ENCODE assay signal across 9 mouse cellular contexts in genomic region chr11:57475119-57475518, GRCm38 (mm10). TPM values are rescaled to one million over a fixed set of nuclear protein-coding genes. Genes with fewer than 3 reads are reported as not detected.
DNase-seq lines count a peak whose midpoint lies in the region; TF ChIP-seq lines count a peak whose summit lies in the region.
"Had no signal": no experiment of that assay in that cellular context is flagged by ENCODE, and none has a peak within 500 bp of the region (broad histone marks: within the 10 kb centered on the region; RNA-seq: fewer than 3 reads in every experiment).

No protein-coding gene starts in this region.

- no peak overlapping the region for H3K27ac ChIP-seq in gastrocnemius, adult 2 months
- H3K27ac ChIP-seq: embryonic facial prominence, embryonic 12.5 days had no signal

- peak; percentile 48 for DNase-seq in gastrocnemius, adult 2 months
- DNase-seq in gastrocnemius, postnatal 25 days, result no peak
- peak; percentile 15 to 62 for DNase-seq in spleen, postnatal 10 days (ENCODE audit: low spot score in 2 of 2)
- no peak for DNase-seq in spleen, adult 12 weeks (ENCODE audit: low spot score)
- peak; percentile 26 for DNase-seq in c-Kit-positive CD71-negative TER-119-negative erythroid progenitor cells, embryonic 14.5 days (ENCODE audit: low read depth)
- peak; percentile 42 for DNase-seq in kidney, postnatal 14 days
- DNase-seq in lung, postnatal 14 days, result peak; percentile 58
- peak; percentile 37 for DNase-seq in thymus, postnatal 25 days

- H3K4me3 ChIP-seq in gastrocnemius, adult 2 months, result no peak overlapping the region
- H3K4me3 ChIP-seq: embryonic facial prominence, embryonic 12.5 days had no signal

- TF ChIP-seq CTCF in gastrocnemius, adult 2 months (IDR thresholded peaks at IDR 0.05), result peak; percentile 64

- intact Hi-C loops in gastrocnemius, adult 2 months (cut with DNase I), result no loop called here

RNA-seq across cellular contexts. Expression of gene Fam114a2, which starts 43.3 kb away (rescaled TPM):
- 10 to 100 TPM; 48.6 to 50.9 TPM for total RNA-seq in gastrocnemius, adult 2 months (2021)
- total RNA-seq in gastrocnemius, postnatal 25 days (2021), result 10 to 100 TPM; 45.8 to 46.8 TPM

RNA-seq across cellular contexts. Expression of gene Mfap3, which starts 43.3 kb away (rescaled TPM):
- 1 to 10 TPM; 7.6 to 9.2 TPM for total RNA-seq in gastrocnemius, adult 2 months (2021)
- 1 to 10 TPM; 7.2 to 9.1 TPM for total RNA-seq in gastrocnemius, postnatal 25 days (2021)

Comparison
In these comparisons a context has a peak if more than half of its experiments do, and no peak if none do; other contexts are left out.
1. DNase-seq: peak in gastrocnemius, adult 2 months (single experiment), spleen, postnatal 10 days (2 of 2), c-Kit-positive CD71-negative TER-119-negative erythroid progenitor cells, embryonic 14.5 days (single experiment), kidney, postnatal 14 days (single experiment), lung, postnatal 14 days (single experiment) and thymus, postnatal 25 days (single experiment); none in gastrocnemius, postnatal 25 days (single experiment) and spleen, adult 12 weeks (single experiment).